Mouse (Mus musculus): ENCODE measurements at regions not wholly inside any gene's neighbourhood (a gene's known extent, or its start where the extent isn't known, plus 50 kb on each side); places are given as distances from the start of the nearest gene placed in this dataset.

- no peaks in the 10 kb centered on the region for H3K4me1 ChIP-seq
- 0 out of 2 replicates have a peak, but pooled peaks cover 4% of the 10 kb centered on the region for H3K27me3 ChIP-seq (replicated peaks)
- no peak overlapping the region for H3K4me2 ChIP-seq
- ATAC-seq (replicated peaks) = 0 out of 2 replicates have a peak, but pooled peaks have one; percentile 56
- 61% methylated on average over 7 of the region's 7 CpGs for WGBS
- no peak overlapping the region for H3K4me3 ChIP-seq
- H3K36me3 ChIP-seq (replicated peaks) = no peaks in the 10 kb centered on the region
- no peaks in the 10 kb centered on the region for H3K9me3 ChIP-seq
- no peak overlapping the region for H3K9ac ChIP-seq
- H3K27ac ChIP-seq = no peak overlapping the region
Measured at GRCm38 (mm10) chrX:166645713-166646112, 60.2 kb upstream of the Egfl6 start.

- Histone ChIP-seq H3K36me3 (replicated peaks) (no peaks in the 10 kb centered on the region), H3K9ac (no peak overlapping the region), H3K27ac (no peak overlapping the region), H3K4me2 (no peak overlapping the region), H3K4me3 (no peak overlapping the region), H3K4me1 (no peaks in the 10 kb centered on the region), H3K9me3 (no peaks in the 10 kb centered on the region), H3K27me3 (replicated peaks) (0 out of 2 replicates have a peak, but pooled peaks cover 3% of the 10 kb centered on the region)
- no peak for ATAC-seq (replicated peaks)
- WGBS = 56% methylated on average over 3 of the region's 3 CpGs
Measured at GRCm38 (mm10) chrX:166641256-166641655, 55.7 kb upstream of the Egfl6 start.

GRCm38 (mm10) chrX:166640258-166640657, 54.7 kb upstream of the Egfl6 start:
- ATAC-seq (replicated peaks) = no peak
- Histone ChIP-seq H3K9ac (no peak overlapping the region), H3K4me3 (no peak overlapping the region), H3K36me3 (replicated peaks) (no peaks in the 10 kb centered on the region), H3K4me1 (no peaks in the 10 kb centered on the region), H3K27ac (no peak overlapping the region), H3K4me2 (no peak overlapping the region), H3K9me3 (no peaks in the 10 kb centered on the region), H3K27me3 (replicated peaks) (no peaks in the 10 kb centered on the region)
- WGBS = 76% methylated on average over 1 of the region's 1 CpGs
